Mouse (Mus musculus): ENCODE measurements around the gene Chaf1a.
"Not testable (repeated sequence)": the region's sequence is repeated elsewhere in the genome, so short reads cannot be mapped to it uniquely, and the experiment has no call there.

Gene Chaf1a

DNA sequence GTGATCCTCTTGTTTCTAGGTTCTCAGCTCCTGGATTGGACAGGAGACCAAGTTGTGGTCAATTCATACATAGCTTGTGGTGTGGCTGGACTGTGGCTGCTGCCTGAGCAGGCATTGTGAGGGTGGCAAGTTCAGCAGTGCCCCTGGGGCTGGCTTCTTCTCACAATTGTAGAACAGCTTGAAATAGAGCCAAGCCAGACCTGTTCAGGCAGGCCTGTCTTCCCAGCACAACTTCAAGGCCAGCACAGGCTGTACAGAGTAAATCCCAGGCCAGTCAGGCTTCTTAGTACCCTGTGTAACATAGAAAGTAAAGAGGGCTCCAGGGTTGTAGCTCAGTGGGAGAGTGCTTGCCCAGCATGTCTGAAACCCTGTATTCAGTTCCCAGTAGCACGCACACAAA lies 52.6 kb downstream of the Chaf1a start:
- no peak for DNase-seq

DNA sequence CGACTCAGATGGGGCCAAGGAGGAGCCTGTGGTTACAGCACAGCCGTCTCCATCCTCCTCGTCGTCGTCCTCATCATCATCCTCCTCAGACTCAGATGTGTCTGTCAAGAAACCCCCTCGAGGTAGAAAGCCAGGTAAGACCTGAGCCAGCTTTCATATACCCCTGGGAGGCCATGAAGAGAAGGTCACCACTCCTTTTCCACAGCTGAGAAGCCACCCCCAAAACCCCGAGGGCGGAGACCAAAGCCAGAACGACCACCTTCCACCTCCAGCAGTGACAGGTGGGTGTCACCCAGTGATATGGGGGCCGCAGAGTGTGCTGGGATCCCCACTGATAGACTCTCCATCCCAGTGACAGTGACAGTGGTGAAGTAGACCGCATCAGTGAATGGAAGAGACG lies 56.6 kb downstream of the Chaf1a start:
- DNase-seq, result no peak

DNA sequence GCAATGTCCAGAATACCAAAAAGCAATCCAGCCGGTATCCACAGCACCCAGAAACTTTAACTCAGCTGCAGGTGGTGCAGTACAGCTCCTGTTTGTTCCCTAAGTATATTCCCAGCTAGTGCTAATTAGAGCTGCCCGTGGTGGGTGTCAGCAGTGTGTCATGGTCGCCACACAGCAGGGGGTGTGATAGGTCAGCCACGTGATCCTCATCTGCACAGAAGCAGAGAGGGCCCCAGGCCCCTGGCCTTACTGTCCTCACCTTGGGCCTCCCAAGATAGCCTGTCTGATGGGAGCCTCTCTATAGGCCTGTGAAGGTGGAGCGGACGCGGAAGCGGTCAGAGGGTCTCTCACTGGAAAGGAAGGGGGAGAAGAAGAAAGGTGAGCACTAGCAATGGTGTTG lies 57.9 kb downstream of the Chaf1a start:
- DNase-seq, result no peak

DNA sequence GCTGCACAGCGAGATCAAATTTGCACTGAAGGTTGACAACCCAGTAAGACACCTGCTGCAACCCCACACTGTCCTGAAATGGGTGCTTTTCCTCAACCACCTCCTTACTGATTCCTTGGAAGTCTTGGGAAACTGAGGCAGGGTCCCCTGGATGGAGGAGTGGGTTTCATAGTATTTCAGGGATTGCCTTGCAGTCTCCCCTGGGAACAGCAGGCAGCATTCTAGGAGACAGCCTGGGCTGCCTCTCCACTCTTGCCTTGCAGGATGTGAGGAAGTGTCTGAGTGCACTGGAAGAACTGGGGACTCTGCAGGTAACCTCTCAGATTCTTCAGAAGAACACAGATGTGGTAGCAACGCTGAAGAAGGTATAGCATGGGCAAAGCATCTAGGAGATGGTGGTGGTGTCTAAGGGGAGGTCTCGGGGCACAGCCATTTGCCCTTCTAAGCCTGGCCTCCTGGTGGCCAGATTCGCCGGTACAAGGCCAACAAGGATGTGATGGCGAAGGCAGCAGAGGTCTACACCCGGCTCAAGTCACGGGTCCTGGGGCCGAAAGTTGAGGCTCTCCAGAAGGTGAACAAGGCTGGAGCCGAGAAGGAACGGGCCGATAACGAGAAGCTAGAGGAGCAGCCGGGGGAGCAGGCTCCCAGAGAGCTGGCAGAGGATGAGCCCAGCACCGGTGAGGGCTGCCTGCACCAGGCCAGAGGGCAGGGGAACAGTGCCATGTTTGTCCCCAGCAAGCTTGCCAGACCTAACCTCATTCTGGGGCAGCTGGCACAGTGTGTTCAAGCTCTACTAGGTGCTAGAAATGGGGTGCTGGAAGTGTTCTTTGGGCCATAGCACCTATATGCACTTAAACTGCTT lies 58.7 kb downstream of the Chaf1a start:
- DNase-seq, result no peak

DNA sequence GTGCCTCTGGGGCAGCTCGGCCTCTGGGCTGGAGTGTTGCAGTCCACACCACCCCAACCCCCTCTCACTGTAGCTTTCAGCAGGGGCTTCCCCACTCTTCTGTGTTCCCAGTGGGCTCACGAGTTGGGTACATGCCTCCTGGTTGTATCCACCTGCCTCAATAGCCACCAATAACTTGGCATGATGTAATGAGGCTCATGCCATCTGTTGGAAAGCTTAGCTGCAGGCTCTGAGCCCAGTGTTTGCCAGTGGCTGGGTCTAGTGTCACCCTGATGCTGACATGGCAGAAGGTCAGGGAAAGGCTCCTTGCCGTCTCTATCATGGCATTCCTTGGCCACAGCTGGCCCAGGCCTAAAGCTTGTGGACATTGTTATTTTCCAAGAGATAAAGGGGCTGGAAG lies 60.6 kb downstream of the Chaf1a start:
- DNase-seq, result no peak

DNA sequence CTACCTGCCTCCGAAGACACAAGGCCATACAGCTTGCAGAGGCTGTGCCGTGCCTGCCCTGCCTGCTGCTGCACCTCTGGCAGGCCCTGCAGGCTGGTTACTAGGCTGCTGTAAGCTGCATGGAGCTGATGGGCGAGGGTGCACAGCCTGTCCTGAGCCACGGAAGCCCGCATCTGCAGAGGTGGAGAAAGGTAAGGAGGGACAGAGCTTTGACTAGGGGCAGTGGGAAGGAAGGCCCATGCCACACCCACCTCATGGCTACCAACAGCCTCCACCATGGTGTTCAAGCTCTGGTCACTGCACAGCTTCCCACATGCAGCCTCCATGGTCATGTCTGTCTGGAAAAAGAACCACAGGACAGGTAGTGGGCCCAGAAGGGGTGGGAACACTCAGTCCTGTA lies 61.9 kb downstream of the Chaf1a start:
- DNase-seq, result no peak

DNA sequence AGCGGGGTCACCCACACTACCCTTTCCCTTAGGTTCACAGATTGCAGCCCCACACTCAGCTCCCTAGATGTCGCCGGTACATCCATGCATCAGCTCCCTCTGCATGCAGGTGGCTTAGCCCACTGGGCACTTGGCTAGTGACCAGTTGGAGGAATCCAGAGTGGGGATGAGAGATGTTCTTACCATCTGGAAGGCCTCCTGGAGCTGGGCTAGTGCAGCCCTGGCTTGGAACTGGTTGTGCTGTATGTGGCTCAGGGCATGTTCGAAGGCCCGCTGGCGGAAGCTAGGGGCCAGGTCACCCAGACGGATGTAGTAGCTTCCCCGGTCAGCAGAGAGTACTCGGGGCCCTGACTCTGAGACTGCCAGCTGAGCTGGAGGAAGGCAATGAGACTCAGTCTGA lies 62.7 kb downstream of the Chaf1a start:
- DNase-seq, result no peak

DNA sequence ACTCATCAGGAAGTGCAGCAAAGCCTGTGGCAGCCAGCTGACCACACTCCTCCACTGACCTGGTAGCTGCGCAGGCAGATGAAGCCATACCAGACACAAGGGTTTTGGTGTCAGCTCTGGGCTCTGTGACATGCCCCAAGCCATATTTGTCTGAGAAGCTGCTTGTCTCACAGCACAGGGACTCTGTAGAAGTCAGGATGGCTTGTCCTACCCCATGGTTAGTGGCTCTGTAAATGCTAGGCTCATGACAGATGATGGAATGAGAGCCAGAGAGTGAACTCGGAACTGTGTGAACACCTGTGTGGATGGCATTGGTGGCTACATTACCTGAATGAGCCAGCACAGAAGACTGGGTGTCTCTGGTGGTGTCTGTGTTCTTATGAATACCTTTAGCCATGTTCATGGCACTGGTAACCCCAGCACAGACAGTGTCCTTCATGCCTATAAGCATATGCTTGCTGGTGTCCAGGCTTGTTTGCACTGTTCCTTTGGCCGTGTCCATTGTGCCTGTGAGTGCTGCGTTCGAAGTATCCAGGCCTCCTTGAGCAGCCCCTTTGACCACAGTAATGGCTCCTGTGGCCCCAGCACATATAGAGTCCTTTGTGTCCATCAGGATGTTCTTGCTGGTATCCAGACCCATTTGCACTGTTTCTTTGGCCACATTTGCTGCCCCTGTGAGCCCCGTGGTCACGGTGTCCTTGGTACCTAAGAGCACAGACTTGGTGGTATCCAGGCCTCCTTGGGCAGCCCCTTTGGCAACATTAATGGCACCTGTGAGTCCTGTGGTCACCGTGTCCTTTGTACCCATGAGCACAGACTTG lies 63.4 kb downstream of the Chaf1a start:
- no peak for DNase-seq

DNA sequence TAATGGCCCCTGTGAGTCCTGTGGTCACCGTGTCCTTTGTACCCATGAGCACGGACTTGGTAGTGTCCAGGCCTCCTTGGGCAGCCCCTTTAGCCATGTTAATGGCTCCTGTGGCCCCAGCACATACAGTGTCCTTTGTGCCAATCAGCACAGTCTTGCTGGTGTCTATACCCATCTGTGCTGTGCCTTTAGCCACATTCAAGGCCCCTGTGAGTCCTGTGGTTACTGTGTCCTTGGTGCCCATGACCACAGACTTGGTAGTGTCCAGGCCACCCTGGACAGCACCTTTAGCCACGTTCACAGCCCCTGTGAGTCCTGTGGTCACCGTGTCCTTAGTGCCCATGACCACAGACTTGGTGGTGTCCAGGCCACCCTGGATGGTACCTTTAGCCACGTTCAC lies 64.6 kb downstream of the Chaf1a start:
- not testable (repeated sequence) for DNase-seq

DNA sequence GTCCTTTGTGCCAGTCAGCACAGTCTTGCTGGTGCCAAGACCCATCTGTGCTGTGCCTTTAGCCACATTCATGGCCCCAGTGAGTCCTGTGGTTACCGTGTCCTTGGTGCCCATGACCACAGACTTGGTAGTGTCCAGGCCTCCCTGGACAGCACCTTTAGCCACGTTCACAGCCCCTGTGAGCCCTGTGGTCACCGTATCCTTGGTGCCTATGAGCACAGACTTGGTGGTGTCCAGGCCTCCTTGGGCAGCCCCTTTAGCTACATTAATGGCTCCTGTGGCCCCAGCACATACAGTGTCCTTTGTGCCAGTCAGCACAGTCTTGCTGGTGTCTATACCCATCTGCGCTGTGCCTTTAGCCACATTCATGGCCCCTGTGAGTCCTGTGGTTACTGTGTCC lies 66.2 kb downstream of the Chaf1a start:
- DNase-seq, result not testable (repeated sequence)

DNA sequence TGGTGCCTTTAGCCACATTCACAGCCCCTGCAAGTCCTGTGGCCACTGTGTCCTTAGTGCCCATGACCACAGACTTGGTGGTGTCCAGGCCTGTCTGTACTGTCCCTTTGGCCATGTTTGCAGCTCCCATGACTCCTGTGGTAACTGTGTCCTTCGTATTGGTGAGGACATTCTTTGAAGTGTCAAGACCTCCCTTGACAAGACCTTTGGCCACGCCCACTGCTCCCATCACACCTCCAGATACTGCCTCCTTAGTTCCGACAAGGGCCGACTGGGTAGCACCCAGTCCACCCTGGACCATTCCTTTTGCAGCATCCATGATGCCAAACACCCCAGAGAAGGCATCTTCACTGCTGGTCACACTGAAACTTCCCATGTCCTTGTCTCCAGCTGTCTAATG lies 66.7 kb downstream of the Chaf1a start:
- no peak for DNase-seq

DNA sequence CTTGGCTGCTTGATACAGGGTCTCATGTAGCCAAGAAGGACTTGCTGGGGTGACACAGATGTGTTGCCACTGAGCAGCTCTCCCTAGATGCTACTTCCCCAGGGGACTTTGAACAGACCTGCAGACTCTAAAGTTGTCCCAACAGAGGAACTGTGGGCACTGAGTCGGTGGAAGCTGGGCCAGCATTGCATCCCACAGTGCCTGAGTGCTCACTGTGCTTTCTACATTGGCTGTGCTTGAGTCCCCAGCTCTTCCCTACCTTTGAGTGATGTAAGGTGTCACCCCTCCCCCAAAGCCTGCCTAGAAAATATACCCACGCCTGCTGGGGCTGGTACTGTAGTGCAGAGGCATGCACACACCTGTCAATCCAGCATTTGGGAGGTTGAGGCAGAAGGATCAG lies 67.5 kb downstream of the Chaf1a start:
- DNase-seq, result no peak

DNA sequence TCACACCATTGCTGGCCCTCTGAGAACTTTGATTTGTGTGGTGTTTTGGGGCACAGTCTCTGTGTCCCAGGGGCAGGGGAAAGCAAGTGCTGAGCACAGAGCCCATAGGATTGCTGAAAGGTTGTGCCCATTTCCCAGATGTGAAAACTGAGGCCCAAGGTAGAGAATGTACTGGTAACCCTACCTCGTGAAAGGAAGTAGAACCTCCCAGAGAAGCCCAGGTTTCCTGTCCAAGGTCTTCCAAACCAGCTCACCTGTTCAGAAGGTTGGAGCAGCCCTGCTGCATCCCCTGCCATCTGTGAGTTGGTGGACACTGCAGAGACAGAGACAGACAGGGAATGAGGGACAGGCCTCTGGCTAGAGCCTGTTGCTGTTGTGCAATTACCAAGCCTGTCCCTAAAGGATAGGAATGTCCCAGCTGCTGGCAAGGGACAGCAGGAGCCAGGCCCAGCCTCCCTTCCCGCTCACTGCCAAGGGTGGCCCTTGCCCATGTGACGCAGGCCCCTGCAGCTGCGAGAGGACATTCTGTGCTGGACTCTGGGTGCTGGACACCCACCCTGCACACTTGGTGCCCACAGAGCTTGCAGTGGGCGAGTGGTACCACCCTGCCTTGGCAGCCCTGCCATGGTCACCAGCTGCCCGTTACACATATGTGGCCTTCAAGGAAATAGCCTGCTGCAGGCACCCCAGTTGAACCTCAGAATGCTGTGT lies 68.2 kb downstream of the Chaf1a start:
- DNase-seq, result no peak

DNA sequence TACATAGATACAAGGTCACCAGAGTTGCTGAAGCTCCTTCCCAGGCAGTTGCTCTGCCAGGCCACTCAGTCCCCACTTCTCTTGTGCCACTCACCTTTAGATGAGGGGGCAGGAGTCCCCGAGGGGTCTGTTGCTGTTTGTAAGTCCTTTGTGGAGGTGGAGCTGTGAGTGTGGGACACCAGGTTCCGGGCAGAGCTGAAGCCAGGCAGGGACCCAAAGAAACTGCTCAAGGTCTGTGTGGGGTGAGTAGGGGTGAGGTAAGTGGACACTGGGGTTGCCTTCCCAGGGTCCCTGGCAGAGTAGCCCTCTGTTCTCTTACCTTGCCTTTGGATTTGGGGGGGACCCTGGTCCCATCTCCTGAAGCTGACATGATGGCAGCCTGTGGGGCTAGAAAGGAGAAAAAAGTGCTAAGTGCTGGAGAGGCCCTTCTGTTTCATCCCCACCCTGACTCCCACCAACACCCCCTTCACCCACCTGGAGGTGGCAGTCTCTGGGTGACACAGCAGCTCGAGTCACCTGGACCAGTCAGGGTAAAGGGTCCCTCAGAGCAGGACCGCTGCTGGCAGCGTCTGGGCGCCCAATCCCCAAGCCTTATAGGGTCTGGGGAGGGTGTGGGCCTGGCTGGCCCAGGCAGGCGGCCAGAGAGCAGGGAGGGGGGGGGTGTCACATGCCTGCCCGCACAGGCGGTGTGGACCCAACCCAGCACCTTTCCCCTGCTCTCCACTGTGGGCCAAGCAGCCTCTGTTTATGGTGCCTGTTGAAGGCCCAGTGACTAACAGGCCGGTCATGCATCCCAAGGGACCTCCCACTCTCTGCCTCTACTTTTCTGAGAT lies 69.2 kb downstream of the Chaf1a start, which contains the start of gene Plin4:
Plin4 (minus strand) TSS at position 585 of the 833 bp plus-strand sequence.
- DNase-seq, result no peak

DNA sequence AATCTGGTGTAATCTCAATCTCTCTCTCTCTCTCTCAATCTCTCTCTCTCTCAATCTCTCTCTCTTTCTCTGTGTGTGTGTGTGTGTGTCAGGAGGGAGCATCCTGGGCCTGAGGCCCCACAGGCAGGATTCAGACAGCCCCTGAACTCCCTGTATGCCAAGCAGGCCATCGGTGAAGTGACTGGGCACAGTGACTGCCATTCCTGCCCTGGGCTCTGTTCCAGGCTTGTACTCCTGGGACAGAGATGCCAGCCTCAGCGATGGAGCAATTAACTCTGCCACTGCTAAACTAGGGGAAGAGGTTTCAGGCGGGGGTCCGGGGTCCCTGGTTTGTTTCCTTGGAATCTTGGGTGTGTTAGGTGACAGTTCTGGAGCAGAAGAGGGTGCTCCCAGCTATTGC lies 70.3 kb downstream of the Chaf1a start:
- no peak for DNase-seq

DNA sequence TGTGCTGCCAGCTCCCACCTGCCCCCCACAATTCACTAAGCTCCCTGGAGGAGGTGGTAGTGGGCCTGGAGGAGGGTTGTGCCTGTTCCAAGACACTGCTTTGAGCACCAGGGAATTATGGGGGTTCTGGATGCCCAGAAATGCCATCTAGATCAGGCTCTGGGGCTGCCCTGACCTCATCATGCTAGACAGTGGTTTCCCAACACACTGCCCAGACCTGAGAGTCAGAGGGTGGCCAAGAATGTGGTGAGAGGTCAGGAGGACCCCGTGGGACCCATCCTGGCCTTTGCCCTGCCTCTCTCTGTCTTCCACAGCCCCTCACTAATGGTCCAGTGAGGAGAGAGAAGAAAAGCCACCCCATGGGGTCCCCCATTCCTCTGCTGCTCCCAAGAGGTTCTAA lies 70.8 kb downstream of the Chaf1a start:
- no peak for DNase-seq

DNA sequence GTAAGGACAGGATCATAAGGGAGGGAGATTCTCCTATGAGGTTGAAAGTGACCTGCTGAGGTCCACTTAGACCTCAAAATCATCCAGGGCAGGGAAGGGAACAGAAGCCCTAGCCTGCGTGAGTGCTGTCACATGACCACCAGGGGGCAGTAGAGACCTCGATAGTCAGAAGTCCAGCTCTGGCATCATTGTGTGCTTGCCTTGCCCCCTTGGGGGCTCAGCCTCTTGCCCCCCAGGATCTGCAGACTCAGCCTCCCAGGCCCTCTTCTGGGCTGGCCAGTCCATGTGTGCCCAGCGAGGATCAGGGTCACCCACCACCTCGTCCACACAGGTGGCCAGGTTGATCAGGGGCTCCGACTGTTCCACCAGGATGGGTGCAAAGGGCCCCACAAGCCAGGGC lies 71.6 kb downstream of the Chaf1a start:
- DNase-seq, result peak; percentile 79

DNA sequence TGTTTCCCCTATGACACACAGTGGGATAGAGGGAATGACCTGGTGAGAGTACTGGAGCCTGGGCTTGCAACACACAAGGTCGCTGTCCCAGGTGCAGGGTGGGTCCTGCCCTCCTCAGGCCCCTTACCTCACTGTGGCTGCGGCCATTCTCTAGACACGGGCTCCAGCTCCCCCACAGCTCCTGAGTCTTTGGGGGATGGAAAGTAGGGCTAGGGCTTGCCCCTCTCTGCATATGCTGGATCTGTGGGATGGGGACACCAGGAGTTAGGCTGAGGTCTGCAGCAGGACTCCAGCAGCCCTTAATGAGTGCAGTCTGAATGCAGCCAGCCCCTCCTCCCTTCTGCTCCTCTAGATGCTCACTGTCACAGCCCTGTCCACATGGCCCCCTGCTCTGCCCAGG lies 72.5 kb downstream of the Chaf1a start:
- DNase-seq, result no peak

DNA sequence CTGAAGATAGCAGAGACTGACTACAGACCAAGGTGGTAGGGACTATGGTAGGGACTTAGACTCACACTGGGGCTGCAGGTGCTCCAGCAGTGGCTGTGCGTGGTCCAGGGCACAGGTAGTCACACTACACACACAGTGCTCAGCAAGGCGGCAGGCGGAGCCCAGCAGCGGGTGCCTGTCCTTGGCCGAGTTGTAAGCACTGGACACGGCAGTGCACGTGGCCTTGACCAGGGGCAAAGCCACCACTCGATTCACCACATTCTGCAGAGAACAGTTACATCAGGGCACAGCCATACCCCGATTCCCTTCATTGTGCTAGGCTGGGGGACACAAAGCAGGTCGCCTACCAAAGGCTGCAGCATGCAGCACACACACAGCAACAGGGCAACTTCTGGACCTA lies 76.0 kb downstream of the Chaf1a start:
- DNase-seq, result no peak

DNA sequence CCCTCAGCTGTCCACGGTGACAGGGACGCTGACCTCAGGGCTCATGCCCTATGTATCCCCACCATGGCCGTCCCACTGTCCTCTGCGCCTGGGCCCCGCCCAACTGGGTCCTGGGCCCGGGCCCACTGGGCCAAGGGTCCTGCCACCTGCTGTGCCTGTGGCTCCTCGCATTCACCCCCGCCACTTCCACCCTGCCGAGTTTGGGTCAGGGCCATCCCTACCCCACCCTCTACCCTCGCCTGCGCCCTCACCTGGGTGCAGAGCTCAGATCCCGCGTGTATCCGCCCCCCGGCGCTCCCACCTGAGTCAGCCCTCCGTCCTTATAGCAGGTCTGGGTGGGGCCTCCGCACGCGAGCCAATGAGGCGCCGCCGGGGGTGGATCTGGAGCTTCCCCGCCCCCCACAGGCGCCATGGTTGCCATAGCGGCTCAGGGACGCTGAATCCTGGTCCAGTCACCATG lies 77.0 kb downstream of the Chaf1a start, which contains the start of gene Plin5:
Plin5 (minus strand) TSS at position 346 of the 460 bp plus-strand sequence.
- no peak for DNase-seq

DNA sequence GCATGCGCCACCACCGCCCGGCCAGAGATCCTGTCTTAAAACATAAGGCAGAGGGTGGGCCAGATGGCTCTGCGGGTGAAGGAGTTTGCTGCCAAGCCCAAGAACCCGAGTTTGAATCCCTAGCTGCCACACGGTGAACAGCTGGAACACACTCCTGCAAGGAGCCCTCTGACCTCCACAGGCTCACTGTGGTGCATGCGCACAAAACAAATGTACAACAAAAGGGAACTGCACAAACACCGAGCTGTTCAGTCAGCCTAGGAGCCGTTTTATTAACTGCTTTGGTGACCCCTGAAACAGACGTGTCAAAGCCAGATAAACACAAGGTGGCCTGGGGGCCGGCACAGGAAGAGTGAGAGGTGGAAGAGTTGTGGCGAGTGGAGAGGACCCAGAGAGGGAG lies 79.2 kb downstream of the Chaf1a start:
- DNase-seq, result no peak

Data from B cell, adult 2 months (primary cell).